Mouse (Mus musculus): ENCODE results near the gene Phf23. TPM values are rescaled to one million over a fixed set of nuclear protein-coding genes. Genes with fewer than 3 reads are reported as not detected.
A peak's percentile ranks its signal among the peaks of the same experiment; 100 is the strongest.

The Phf23 gene
- polyA plus RNA-seq, 1 experiment from 2014 or later, result 61.3 TPM

- ATAC-seq, result no peak
- 83% methylated on average over 3 of the region's 3 CpGs for WGBS
- Histone ChIP-seq H3K9me3 (no peaks in the 10 kb centered on the region), H3K4me2 (replicated peaks) (peak overlapping the region; percentile 80), H3K27me3 (replicated peaks) (no peaks in the 10 kb centered on the region), H3K27ac (no peak overlapping the region), H3K4me3 (replicated peaks) (0 out of 2 replicates have a peak overlapping the region, but pooled peaks have one; percentile 71), H3K4me1 (replicated peaks) (peaks cover 13% of the 10 kb centered on the region), H3K36me3 (peaks cover 19% of the 10 kb centered on the region), H3K9ac (no peak overlapping the region)
Observed at GRCm38 (mm10) chr11:69992932-69993331, 2.6 kb upstream of the Phf23 start.

GRCm38 (mm10) chr11:69994401-69995090 lies 1.0 kb upstream of the Phf23 start:
- Histone ChIP-seq H3K9me3 (no peaks in the 10 kb centered on the region), H3K4me2 (replicated peaks) (0 out of 2 replicates have a peak overlapping the region, but pooled peaks have one; percentile 11), H3K27ac (no peak overlapping the region), H3K27me3 (replicated peaks) (no peaks in the 10 kb centered on the region), H3K36me3 (peaks cover 27% of the 10 kb centered on the region), H3K4me1 (replicated peaks) (peaks cover 24% of the 10 kb centered on the region), H3K4me3 (replicated peaks) (no peak overlapping the region), H3K9ac (no peak overlapping the region)
- WGBS, result 84% methylated on average over 11 of the region's 11 CpGs
- ATAC-seq, result no peak

GRCm38 (mm10) chr11:69996161-69997061 lies 834 bp downstream of the Phf23 start:
- no peaks in the 10 kb centered on the region for H3K27me3 ChIP-seq (replicated peaks)
- H3K4me2 ChIP-seq (replicated peaks), result peak overlapping the region; percentile 60
- H3K4me3 ChIP-seq (replicated peaks), result peak overlapping the region; percentile 94
- under 1% methylated on average over 65 of the region's 66 CpGs for WGBS
- H3K9me3 ChIP-seq, result no peaks in the 10 kb centered on the region
- peak overlapping the region; percentile 96 for H3K27ac ChIP-seq
- peak overlapping the region; percentile 90 for H3K9ac ChIP-seq
- H3K36me3 ChIP-seq, result peaks cover 24% of the 10 kb centered on the region
- peaks cover 26% of the 10 kb centered on the region for H3K4me1 ChIP-seq (replicated peaks)
- peak; percentile 13 for ATAC-seq

- no peaks in the 10 kb centered on the region for H3K9me3 ChIP-seq
- peak; percentile 66 for ATAC-seq
- H3K27ac ChIP-seq, result peak overlapping the region; percentile 96
- peak overlapping the region; percentile 94 for H3K4me3 ChIP-seq (replicated peaks)
- peak overlapping the region; percentile 60 for H3K4me2 ChIP-seq (replicated peaks)
- H3K36me3 ChIP-seq, result peaks cover 24% of the 10 kb centered on the region
- no peaks in the 10 kb centered on the region for H3K27me3 ChIP-seq (replicated peaks)
- peaks cover 32% of the 10 kb centered on the region for H3K4me1 ChIP-seq (replicated peaks)
- 2% methylated on average over 40 of the region's 44 CpGs for WGBS
- H3K9ac ChIP-seq, result peak overlapping the region; percentile 90
Observed at GRCm38 (mm10) chr11:69997070-69997509, 1.5 kb downstream of the Phf23 start.

GRCm38 (mm10) chr11:69998567-69999491 lies 3.3 kb downstream of the Phf23 start:
- ATAC-seq, result no peak
- no peak overlapping the region for H3K9ac ChIP-seq
- no peak overlapping the region for H3K4me3 ChIP-seq (replicated peaks)
- WGBS, result 91% methylated on average over 27 of the region's 27 CpGs
- no peaks in the 10 kb centered on the region for H3K9me3 ChIP-seq
- H3K4me1 ChIP-seq (replicated peaks), result peaks cover 37% of the 10 kb centered on the region
- H3K4me2 ChIP-seq (replicated peaks), result no peak overlapping the region
- H3K27me3 ChIP-seq (replicated peaks), result no peaks in the 10 kb centered on the region
- peaks cover 24% of the 10 kb centered on the region for H3K36me3 ChIP-seq
- H3K27ac ChIP-seq, result no peak overlapping the region

GRCm38 (mm10) chr11:69999666-70000065 lies 4.1 kb downstream of the Phf23 start:
- Histone ChIP-seq H3K4me3 (replicated peaks) (no peak overlapping the region), H3K4me2 (replicated peaks) (peak overlapping the region; percentile 70; the same call in 1 of the 2 replicates)
- WGBS, result 76% methylated on average over 8 of the region's 8 CpGs

GRCm38 (mm10) chr11:70000396-70000898 lies 4.9 kb downstream of the Phf23 start, which contains the start of gene Dvl2:
Gene Dvl2, plus strand, starts transcription at chr11:70000595.
- under 1% methylated on average over 48 of the region's 48 CpGs for WGBS
- peak within 1 kb of the TSS; percentile 70 for H3K4me2 ChIP-seq (replicated peaks)
- peak within 1 kb of the TSS; percentile 84 for H3K4me3 ChIP-seq (replicated peaks)
- H3K9me3 ChIP-seq, result no peaks in the 10 kb centered on the region
- H3K36me3 ChIP-seq, result peaks cover 29% of the 10 kb centered on the region
- H3K27ac ChIP-seq, result peak within 1 kb of the TSS; percentile 96
- peak within 1 kb of the TSS; percentile 80 for H3K9ac ChIP-seq
- H3K27me3 ChIP-seq (replicated peaks), result no peaks in the 10 kb centered on the region
- peaks cover 37% of the 10 kb centered on the region for H3K4me1 ChIP-seq (replicated peaks)
- peak; percentile 69 for ATAC-seq

More at GRCm38 (mm10) chr11:69999666-70000065, 4.1 kb downstream of the Phf23 start:
- Histone ChIP-seq H3K27me3 (replicated peaks) (no peaks in the 10 kb centered on the region), H3K27ac (peak overlapping the region; percentile 64), H3K9ac (no peak overlapping the region), H3K36me3 (peaks cover 21% of the 10 kb centered on the region), H3K4me1 (replicated peaks) (peaks cover 37% of the 10 kb centered on the region), H3K9me3 (no peaks in the 10 kb centered on the region)
- ATAC-seq, result no peak

- ATAC-seq, result no peak
- Histone ChIP-seq H3K9ac (peak overlapping the region; percentile 80), H3K4me2 (replicated peaks) (peak overlapping the region; percentile 70), H3K36me3 (peaks cover 31% of the 10 kb centered on the region), H3K27ac (peak overlapping the region; percentile 96), H3K9me3 (no peaks in the 10 kb centered on the region), H3K4me1 (replicated peaks) (peaks cover 37% of the 10 kb centered on the region), H3K4me3 (replicated peaks) (peak overlapping the region; percentile 84), H3K27me3 (replicated peaks) (no peaks in the 10 kb centered on the region)
- WGBS, result 9% methylated on average over 8 of the region's 8 CpGs
Observed at GRCm38 (mm10) chr11:70001159-70001558, 5.6 kb downstream of the Phf23 start.

- ATAC-seq, result no peak
- Histone ChIP-seq H3K4me3 (replicated peaks) (peak overlapping the region; percentile 84), H3K4me1 (replicated peaks) (peaks cover 37% of the 10 kb centered on the region), H3K9ac (no peak overlapping the region), H3K36me3 (peaks cover 36% of the 10 kb centered on the region), H3K9me3 (no peaks in the 10 kb centered on the region), H3K27me3 (replicated peaks) (no peaks in the 10 kb centered on the region), H3K4me2 (replicated peaks) (peak overlapping the region; percentile 70), H3K27ac (no peak overlapping the region)
Observed at GRCm38 (mm10) chr11:70001865-70002264, 6.3 kb downstream of the Phf23 start.

GRCm38 (mm10) chr11:70002471-70002870 lies 6.9 kb downstream of the Phf23 start:
- Histone ChIP-seq H3K4me3 (replicated peaks) (peak overlapping the region; percentile 84; the same call in 1 of the 2 replicates), H3K27me3 (replicated peaks) (no peaks in the 10 kb centered on the region), H3K4me2 (replicated peaks) (peak overlapping the region; percentile 70), H3K9me3 (no peaks in the 10 kb centered on the region), H3K9ac (no peak overlapping the region), H3K27ac (no peak overlapping the region), H3K4me1 (replicated peaks) (peaks cover 34% of the 10 kb centered on the region), H3K36me3 (peaks cover 42% of the 10 kb centered on the region)
- no peak for ATAC-seq
- 84% methylated on average over 2 of the region's 2 CpGs for WGBS

GRCm38 (mm10) chr11:70005521-70005920 lies 9.9 kb downstream of the Phf23 start:
- no peak overlapping the region for H3K4me3 ChIP-seq (replicated peaks)
- no peaks in the 10 kb centered on the region for H3K9me3 ChIP-seq
- no peak for ATAC-seq
- WGBS, result 57% methylated on average over 5 of the region's 5 CpGs
- peaks cover 16% of the 10 kb centered on the region for H3K4me1 ChIP-seq (replicated peaks)
- no peak overlapping the region for H3K9ac ChIP-seq
- peaks cover 46% of the 10 kb centered on the region for H3K36me3 ChIP-seq
- no peaks in the 10 kb centered on the region for H3K27me3 ChIP-seq (replicated peaks)
- no peak overlapping the region for H3K4me2 ChIP-seq (replicated peaks)
- no peak overlapping the region for H3K27ac ChIP-seq

Data from intestine, embryonic 15.5 days (tissue).